Mouse (Mus musculus): Measurements from ENCODE around the gene Sox8. TPM values are rescaled to one million over a fixed set of nuclear protein-coding genes. Genes with fewer than 3 reads are reported as not detected.
A peak's percentile ranks its signal among the peaks of the same experiment; 100 is the strongest.

Gene Sox8
- polyA plus RNA-seq, 1 experiment from 2014 or later: 10.7 TPM

DNA sequence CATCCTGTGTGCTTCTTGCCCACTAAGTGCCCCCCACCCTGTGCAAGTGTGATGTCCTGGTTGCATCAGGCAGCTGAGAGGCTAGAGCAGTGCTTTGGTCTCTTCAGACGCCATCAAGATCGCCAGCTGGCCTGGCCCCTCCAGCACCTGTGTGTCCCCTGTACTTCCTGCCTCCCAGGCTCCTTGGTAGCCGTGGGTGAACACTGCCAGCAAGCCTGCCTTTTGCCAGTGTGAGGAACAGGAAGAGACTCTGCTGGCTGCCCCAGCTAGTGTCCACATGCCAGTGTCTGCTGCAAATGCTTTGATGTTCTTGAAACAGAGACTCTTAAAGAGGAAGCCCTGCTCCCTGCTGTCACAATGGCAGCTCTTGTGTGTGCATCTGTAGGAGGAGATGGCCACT, 27.1 kb upstream of the Sox8 start:
- Histone ChIP-seq H3K36me3 (replicated peaks) (0 out of 2 replicates have a peak, but pooled peaks cover 3% of the 10 kb centered on the region), H3K27ac (no peak overlapping the region), H3K9ac (no peak overlapping the region), H3K27me3 (replicated peaks) (no peaks in the 10 kb centered on the region), H3K4me1 (no peaks in the 10 kb centered on the region), H3K4me3 (no peak overlapping the region), H3K4me2 (no peak overlapping the region), H3K9me3 (no peaks in the 10 kb centered on the region)
- no peak for ATAC-seq (replicated peaks)
- WGBS: 81% methylated on average over 3 of the region's 3 CpGs

DNA sequence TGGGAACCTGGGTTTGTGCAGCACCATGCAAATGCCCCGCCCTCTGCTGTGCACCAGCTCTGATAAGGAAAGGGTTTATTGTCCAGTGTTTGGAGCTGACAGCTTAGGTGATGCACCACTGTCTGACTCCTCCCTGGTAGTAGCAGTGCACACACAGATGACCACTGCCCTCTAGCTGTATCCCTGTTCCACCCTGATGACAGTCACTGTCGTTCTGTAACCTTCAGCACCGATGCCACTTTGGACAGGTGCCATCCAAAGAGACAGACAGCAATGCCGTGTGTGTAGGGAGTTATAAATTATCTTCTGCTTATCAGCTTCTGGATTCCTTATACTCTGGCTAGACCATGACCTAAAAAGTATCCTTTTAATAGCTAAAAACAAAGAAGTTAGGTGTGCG, 25.0 kb upstream of the Sox8 start:
- no peak for ATAC-seq (replicated peaks)

GRCm38 (mm10) chr17:25593411-25594261, 23.1 kb upstream of the Sox8 start:
- H3K4me2 ChIP-seq: no peak overlapping the region
- H3K27me3 ChIP-seq (replicated peaks): no peaks in the 10 kb centered on the region
- H3K27ac ChIP-seq: no peak overlapping the region
- WGBS: 75% methylated on average over 22 of the region's 22 CpGs
- no peaks in the 10 kb centered on the region for H3K9me3 ChIP-seq
- 0 out of 2 replicates have a peak, but pooled peaks cover 3% of the 10 kb centered on the region for H3K36me3 ChIP-seq (replicated peaks)
- ATAC-seq (replicated peaks): no peak
- no peak overlapping the region for H3K4me3 ChIP-seq
- H3K4me1 ChIP-seq: no peaks in the 10 kb centered on the region
- no peak overlapping the region for H3K9ac ChIP-seq

More for the DNA sequence above, 25.0 kb upstream of the Sox8 start:
- H3K4me3 ChIP-seq: no peak overlapping the region
- no peaks in the 10 kb centered on the region for H3K27me3 ChIP-seq (replicated peaks)
- H3K27ac ChIP-seq: no peak overlapping the region
- no peaks in the 10 kb centered on the region for H3K4me1 ChIP-seq
- 0 out of 2 replicates have a peak, but pooled peaks cover 3% of the 10 kb centered on the region for H3K36me3 ChIP-seq (replicated peaks)
- WGBS: 86% methylated on average over 5 of the region's 5 CpGs
- H3K4me2 ChIP-seq: no peak overlapping the region
- H3K9me3 ChIP-seq: no peaks in the 10 kb centered on the region
- no peak overlapping the region for H3K9ac ChIP-seq

DNA sequence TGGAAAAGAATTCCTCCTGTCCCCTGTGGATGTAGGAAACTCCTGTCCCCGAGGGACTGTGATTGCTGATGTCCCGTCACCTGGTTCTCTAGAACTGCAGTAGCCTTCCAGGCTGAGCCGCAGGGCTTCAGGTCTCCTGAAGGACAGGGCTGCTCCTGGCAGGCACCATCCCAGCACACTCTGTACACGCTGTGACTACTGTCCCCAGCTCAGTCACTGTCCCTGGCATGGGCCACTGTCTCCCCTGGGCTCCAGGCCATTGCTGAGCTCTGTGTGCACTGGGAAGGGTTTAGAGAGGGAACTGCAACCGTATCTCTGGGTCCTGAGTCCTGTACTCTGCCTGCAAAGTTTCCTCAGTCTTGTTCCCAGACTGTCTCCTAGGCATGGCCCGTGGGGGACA, 21.9 kb upstream of the Sox8 start:
- no peak overlapping the region for H3K4me2 ChIP-seq
- no peak overlapping the region for H3K4me3 ChIP-seq
- H3K4me1 ChIP-seq: no peaks in the 10 kb centered on the region
- 93% methylated on average over 6 of the region's 6 CpGs for WGBS
- H3K27ac ChIP-seq: no peak overlapping the region
- 0 out of 2 replicates have a peak, but pooled peaks cover 3% of the 10 kb centered on the region for H3K36me3 ChIP-seq (replicated peaks)
- no peak for ATAC-seq (replicated peaks)
- no peaks in the 10 kb centered on the region for H3K9me3 ChIP-seq
- H3K27me3 ChIP-seq (replicated peaks): no peaks in the 10 kb centered on the region
- no peak overlapping the region for H3K9ac ChIP-seq

- 88% methylated on average over 4 of the region's 4 CpGs for WGBS
- Histone ChIP-seq H3K4me3 (no peak overlapping the region), H3K4me1 (no peaks in the 10 kb centered on the region), H3K36me3 (replicated peaks) (no peaks in the 10 kb centered on the region), H3K4me2 (no peak overlapping the region), H3K9me3 (no peaks in the 10 kb centered on the region), H3K27me3 (replicated peaks) (no peaks in the 10 kb centered on the region), H3K27ac (no peak overlapping the region), H3K9ac (no peak overlapping the region)
- no peak for ATAC-seq (replicated peaks)
Observed at GRCm38 (mm10) chr17:25590985-25591384, 20.5 kb upstream of the Sox8 start.

GRCm38 (mm10) chr17:25590068-25590467, 19.6 kb upstream of the Sox8 start:
- H3K27ac ChIP-seq: no peak overlapping the region
- H3K4me1 ChIP-seq: no peaks in the 10 kb centered on the region
- no peaks in the 10 kb centered on the region for H3K9me3 ChIP-seq
- no peak overlapping the region for H3K4me3 ChIP-seq
- H3K9ac ChIP-seq: no peak overlapping the region
- H3K27me3 ChIP-seq (replicated peaks): no peaks in the 10 kb centered on the region
- no peaks in the 10 kb centered on the region for H3K36me3 ChIP-seq (replicated peaks)
- ATAC-seq (replicated peaks): no peak
- WGBS: 90% methylated on average over 6 of the region's 6 CpGs
- no peak overlapping the region for H3K4me2 ChIP-seq

DNA sequence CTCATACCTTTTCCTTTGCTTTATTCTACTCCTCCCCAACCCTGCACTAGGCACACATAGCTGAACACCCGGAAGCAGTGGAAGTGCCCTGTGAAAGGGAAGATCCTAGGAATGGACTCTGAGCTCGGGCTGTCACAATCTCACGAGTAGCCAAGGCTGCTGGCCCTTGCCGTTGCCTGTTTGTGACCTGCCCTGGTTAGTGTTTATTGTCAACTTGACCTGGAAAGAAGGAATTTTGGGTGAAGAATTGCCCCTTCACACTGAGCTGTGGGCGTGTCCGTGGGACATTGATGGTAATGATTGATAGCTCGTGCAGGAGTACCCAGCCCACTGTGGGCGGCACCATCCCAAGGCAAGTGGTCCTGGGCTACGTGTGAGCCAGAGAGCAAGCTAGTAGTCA, 14.2 kb upstream of the Sox8 start:
- Histone ChIP-seq H3K27ac (no peak overlapping the region), H3K4me1 (peaks cover 7% of the 10 kb centered on the region), H3K4me2 (no peak overlapping the region), H3K9ac (no peak overlapping the region), H3K9me3 (no peaks in the 10 kb centered on the region), H3K4me3 (no peak overlapping the region), H3K27me3 (replicated peaks) (no peaks in the 10 kb centered on the region), H3K36me3 (replicated peaks) (no peaks in the 10 kb centered on the region)
- WGBS: 93% methylated on average over 9 of the region's 9 CpGs
- ATAC-seq (replicated peaks): no peak

GRCm38 (mm10) chr17:25583858-25584257, 13.4 kb upstream of the Sox8 start:
- Histone ChIP-seq H3K4me1 (peaks cover 10% of the 10 kb centered on the region), H3K36me3 (replicated peaks) (no peaks in the 10 kb centered on the region), H3K27me3 (replicated peaks) (no peaks in the 10 kb centered on the region), H3K9ac (no peak overlapping the region), H3K4me2 (no peak overlapping the region), H3K27ac (no peak overlapping the region), H3K4me3 (no peak overlapping the region), H3K9me3 (no peaks in the 10 kb centered on the region)
- 89% methylated on average over 8 of the region's 8 CpGs for WGBS
- ATAC-seq (replicated peaks): no peak

- Histone ChIP-seq H3K36me3 (replicated peaks) (no peaks in the 10 kb centered on the region), H3K27ac (no peak overlapping the region), H3K4me2 (no peak overlapping the region), H3K4me1 (peaks cover 17% of the 10 kb centered on the region), H3K9ac (no peak overlapping the region), H3K9me3 (no peaks in the 10 kb centered on the region), H3K4me3 (no peak overlapping the region), H3K27me3 (replicated peaks) (no peaks in the 10 kb centered on the region)
- ATAC-seq (replicated peaks): no peak
- 83% methylated on average over 4 of the region's 4 CpGs for WGBS
Observed at GRCm38 (mm10) chr17:25583099-25583498, 12.6 kb upstream of the Sox8 start.

DNA sequence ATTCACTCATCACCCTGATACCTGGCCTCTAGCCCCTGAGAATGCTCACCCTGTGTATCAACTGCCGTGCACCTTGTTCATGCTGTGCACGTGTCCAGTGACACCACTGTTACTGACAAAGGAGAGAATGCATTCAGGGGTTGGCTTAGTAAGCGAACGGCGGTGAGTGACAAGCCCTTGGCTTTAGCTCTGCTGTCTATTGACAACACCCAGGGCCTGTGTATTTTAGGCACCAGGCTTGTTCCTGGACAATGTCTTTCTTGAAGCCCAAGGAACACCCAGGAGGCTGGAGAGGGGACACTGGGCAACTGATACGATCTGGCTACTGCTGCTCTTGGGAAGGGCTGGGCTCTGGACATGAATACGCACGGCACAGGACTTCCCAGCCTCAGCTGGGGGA, 11.6 kb upstream of the Sox8 start:
- Histone ChIP-seq H3K27ac (no peak overlapping the region), H3K36me3 (replicated peaks) (no peaks in the 10 kb centered on the region), H3K4me2 (no peak overlapping the region), H3K9me3 (no peaks in the 10 kb centered on the region), H3K4me1 (peaks cover 17% of the 10 kb centered on the region), H3K9ac (no peak overlapping the region), H3K27me3 (replicated peaks) (no peaks in the 10 kb centered on the region), H3K4me3 (no peak overlapping the region)
- 74% methylated on average over 8 of the region's 8 CpGs for WGBS
- no peak for ATAC-seq (replicated peaks)

DNA sequence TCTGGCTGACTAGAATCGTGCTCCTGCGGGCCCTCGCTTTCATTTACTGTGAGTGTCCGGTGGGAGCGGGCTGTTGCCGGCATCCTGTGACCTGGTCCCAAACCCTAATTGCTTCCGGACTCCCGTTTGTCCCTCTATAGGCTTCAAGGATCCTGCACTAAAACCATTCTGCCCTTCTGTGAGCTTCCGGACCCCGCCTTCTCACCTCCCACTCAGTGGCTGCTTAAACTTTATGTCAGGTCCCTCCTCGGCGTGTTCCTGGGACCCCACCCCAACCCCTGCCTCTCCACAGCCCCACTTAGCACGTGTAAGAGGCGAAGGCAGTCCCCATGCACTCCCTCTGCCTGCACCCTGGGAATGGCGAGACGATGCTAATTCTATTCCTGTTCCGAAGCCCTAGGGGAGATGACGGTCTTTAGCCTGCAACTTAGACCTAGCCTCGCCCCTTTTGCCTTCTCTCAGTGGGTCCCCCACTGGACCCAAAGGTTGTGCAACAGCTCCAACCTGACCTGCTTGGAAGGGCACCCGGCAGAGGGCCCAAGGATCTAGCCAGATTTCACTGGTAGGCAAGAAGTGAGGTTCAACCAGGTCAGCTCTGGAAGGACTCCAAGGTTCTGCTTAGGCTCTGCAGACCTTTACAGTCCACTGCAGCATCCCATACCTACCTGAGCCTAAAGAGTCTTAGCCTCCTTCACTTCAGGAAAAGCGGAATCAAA, 9.0 kb upstream of the Sox8 start:
- H3K4me2 ChIP-seq: peak overlapping the region; percentile 91
- H3K36me3 ChIP-seq (replicated peaks): no peaks in the 10 kb centered on the region
- H3K4me1 ChIP-seq: peaks cover 17% of the 10 kb centered on the region
- H3K27me3 ChIP-seq (replicated peaks): no peaks in the 10 kb centered on the region
- H3K27ac ChIP-seq: peak overlapping the region; percentile 82
- peak overlapping the region; percentile 76 for H3K9ac ChIP-seq
- WGBS: 7% methylated on average over 21 of the region's 21 CpGs
- ATAC-seq (replicated peaks): peak; percentile 63
- peak overlapping the region; percentile 77 for H3K4me3 ChIP-seq
- no peaks in the 10 kb centered on the region for H3K9me3 ChIP-seq

- Histone ChIP-seq H3K36me3 (replicated peaks) (no peaks in the 10 kb centered on the region), H3K4me2 (peak within 1 kb of the TSS; percentile 91), H3K4me3 (peak within 1 kb of the TSS; percentile 77), H3K4me1 (peaks cover 17% of the 10 kb centered on the region), H3K27ac (peak within 1 kb of the TSS; percentile 82), H3K9me3 (no peaks in the 10 kb centered on the region), H3K27me3 (replicated peaks) (no peaks in the 10 kb centered on the region), H3K9ac (peak within 1 kb of the TSS; percentile 76)
- WGBS: 0% methylated on average over 31 of the region's 31 CpGs
- ATAC-seq (replicated peaks): peak; percentile 95
Observed at GRCm38 (mm10) chr17:25578920-25579319, 8.4 kb upstream of the Sox8 start, which contains the start of gene Lmf1. Gene Lmf1 (plus strand): TSS chr17:25579085.
